Mouse (Mus musculus): ENCODE data around the gene Zglp1.
A peak's percentile ranks its signal among the peaks of the same experiment; 100 is the strongest.

The Zglp1 gene

GRCm38 (mm10) chr9:21027774-21028290 lies 39.1 kb downstream of the Zglp1 start:
- DNase-seq (ENCODE audit: low read depth, low spot score) = no peak

- DNase-seq (ENCODE audit: low read depth, low spot score) = no peak
These were observed 40.0 kb downstream of the Zglp1 start for GRCm38 (mm10) chr9:21026849-21027248.

- no peak for DNase-seq (ENCODE audit: low read depth, low spot score)
These were observed 41.6 kb downstream of the Zglp1 start for GRCm38 (mm10) chr9:21025258-21025810.

GRCm38 (mm10) chr9:21022726-21023125 lies 44.2 kb downstream of the Zglp1 start:
- DNase-seq (ENCODE audit: low read depth, low spot score) = no peak

- DNase-seq (ENCODE audit: low read depth, low spot score) = peak; percentile 62
These were observed 44.6 kb downstream of the Zglp1 start for GRCm38 (mm10) chr9:21022288-21022687.

GRCm38 (mm10) chr9:21021363-21021762 lies 45.5 kb downstream of the Zglp1 start:
- DNase-seq (ENCODE audit: low read depth, low spot score) = no peak

GRCm38 (mm10) chr9:21018600-21018999 lies 48.3 kb downstream of the Zglp1 start:
- no peak for DNase-seq (ENCODE audit: low read depth, low spot score)

- no peak for DNase-seq (ENCODE audit: low read depth, low spot score)
These were observed 49.7 kb downstream of the Zglp1 start for GRCm38 (mm10) chr9:21017177-21017575.

GRCm38 (mm10) chr9:21016331-21017176 lies 50.3 kb downstream of the Zglp1 start:
- peak; percentile 56 for DNase-seq (ENCODE audit: low read depth, low spot score)

GRCm38 (mm10) chr9:21015571-21016130 lies 51.2 kb downstream of the Zglp1 start, which contains the start of gene Icam1:
Icam1 (plus strand) TSS chr9:21015985.
- peak; percentile 83 for DNase-seq (ENCODE audit: low read depth, low spot score)

- peak; percentile 93 for DNase-seq (ENCODE audit: low read depth, low spot score)
These were observed 52.0 kb downstream of the Zglp1 start for GRCm38 (mm10) chr9:21014691-21015570.

Measured in ES-CJ7 (cell line).